Mouse (Mus musculus) A20 (cell line): ENCODE data around the gene Tmem14c.

ENCODE experiments used
- DNase-seq: peaks from one replicate; pipeline ENCODE4 v3.0.0-alpha.2; 2011; ENCODE audit warnings: low read depth, low spot score

Gene Tmem14c

DNA sequence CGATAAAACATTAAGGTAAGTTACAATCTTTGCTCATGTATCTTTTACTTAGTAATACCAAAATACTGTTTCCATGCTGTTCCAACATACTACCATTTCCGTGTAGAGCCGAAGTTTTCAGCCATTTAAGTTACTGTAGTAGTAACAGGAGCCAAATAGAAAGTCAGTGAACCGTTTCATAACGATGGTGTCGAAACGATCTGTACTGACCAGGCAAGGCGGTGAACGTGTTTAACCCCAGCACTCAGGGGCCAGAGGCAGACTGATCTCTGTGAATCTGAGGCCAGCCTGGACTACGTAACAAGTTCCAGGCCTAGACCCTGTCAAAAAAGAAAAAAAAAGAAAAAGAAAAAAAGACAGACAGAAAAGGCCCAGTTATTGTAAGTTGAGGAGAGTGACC is 7.8 kb upstream of the Tmem14c start:
- no peak for DNase-seq

DNA sequence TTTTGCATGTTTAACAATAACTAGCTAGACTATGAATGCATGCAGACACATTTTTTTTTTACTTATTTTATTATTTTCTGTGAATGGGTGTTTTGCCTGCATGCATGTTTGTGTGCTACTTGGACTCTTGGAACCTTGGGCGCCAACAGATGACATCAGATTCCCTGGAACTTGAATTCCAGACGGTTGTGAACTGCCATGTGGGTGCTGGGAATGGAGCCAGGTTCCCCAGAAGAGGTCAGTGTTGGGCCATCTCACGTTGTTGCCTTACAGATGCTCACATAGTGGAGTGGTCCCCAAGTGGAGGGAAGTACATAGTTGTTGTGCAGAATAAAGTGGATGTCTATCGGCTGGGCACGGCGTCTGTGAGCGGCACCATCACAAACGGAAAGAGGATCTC is 7.1 kb upstream of the Tmem14c start:
- DNase-seq: no peak

DNA sequence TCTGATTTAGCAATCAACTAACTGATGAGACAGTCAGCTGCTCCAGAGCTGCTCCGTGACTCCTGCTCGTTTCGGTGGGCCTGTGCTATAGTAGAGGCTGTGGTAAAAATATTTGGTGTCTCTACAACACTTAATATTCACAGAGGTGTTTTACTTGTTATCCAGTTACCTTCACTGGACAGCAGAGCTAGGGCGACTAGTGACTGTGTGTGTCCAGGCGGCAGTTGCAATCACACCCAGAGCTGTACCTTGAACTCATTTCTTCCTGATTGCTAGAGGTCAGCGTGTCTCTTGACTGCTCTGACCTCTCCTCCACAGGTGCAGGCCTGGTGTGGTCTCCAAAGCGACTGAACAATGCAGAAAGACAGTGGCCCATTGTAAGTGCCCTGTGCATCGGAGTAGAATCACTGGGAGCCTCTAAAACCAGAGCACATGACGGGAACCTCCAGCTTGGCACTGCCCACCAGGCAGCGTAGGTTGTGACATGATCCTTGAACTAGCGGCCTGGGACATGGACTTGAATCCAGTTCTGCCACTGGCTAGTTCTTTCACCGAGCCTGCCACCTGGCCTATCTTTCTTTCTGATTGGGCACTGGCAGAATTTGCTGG is 809 bp downstream of the Tmem14c start:
- no peak for DNase-seq

DNA sequence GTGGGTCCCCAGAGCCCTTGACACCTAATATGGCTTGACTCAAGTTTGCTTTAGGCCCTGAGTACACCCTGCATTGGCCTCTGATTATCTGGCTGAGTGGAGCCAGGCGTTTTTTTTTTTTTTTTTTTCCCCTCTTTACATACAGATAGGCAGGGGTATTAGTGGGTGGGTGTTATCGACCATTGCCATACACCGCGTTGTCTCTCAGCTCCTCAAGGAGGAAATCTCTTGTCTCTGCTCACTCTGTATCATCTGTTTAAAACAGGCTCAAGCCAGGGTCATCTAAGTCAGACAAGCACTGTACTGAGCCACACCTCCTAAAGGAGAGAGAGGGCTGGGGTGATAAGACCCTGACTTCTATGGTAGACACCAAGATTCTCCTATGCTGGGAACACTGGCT is 1.7 kb downstream of the Tmem14c start:
- no peak for DNase-seq

DNA sequence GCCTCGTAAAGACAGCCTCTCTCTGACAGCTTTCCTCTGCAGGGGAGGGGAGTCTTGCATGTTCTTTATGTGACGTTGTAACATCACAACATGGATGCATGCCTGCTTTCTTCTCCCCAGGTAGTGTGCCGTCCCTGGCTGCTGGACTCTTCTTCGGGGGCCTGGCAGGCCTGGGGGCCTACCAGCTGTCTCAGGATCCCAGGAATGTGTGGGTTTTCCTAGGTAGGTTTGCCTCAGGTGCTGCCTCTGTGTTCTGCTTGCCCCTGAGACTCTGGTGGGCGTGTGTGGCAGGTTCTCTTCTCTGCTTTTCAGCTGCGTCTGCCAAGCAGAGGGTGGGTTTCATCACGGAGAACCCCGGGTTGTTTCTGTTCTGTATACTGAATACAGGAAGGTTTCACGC is 2.1 kb downstream of the Tmem14c start:
- DNase-seq: no peak

DNA sequence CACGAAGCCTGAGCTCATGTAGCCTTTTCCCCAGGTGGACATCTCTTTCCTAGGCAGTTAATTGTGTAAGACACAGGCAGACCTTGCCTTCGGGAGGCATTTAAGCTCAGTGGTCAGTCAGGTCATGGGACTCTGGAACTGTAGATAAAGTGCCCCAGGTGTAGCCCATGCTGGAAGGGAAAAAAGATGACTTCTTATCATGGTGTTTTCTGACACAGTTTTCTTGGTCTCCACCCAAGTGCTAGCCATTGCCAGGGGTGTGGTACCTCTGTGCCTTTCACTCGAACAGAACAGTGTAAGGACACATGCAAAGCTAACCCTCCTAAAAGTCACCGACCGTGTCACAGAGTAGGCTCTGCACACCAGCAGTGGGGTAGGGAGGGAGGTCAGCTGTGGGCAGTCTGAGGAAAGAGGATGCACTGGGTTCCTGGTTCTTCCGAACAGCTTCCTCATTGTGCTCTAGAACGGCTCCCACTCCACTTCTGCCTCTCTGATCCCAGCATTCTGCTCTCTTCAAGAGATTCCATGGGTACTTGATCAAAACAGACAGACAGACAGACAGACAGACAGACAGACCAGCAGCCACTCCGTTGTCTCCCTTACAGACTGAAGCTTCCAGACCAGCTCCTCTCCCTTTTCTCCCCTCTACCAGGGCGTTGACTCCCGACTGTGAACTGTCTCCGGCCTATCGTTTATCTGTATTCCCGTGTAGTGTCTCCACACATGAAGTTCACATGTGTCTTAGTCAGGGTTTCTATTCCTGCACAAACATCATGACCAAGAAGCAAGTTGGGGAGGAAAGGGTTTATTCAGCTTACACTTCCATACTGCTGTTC is 2.9 kb downstream of the Tmem14c start:
- DNase-seq: no peak

DNA sequence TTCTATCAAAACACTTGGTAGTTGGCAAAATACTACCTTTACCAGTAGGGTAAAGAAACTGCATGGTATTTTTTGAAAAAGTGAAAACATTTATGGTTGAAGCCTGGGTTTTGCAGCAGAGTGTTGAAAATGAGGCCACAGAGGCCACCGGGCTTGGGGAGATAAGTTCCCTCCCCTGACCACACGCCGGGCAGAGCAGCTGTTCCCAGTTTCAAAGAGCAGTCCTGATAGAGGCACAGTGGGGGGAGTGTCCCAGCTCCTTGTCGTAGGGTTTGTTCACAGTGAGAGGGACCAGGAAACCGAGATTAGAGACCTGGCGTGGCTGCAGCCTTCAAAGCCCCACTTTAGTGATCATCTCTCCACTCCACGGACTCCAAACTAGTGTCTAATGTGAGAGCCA is 4.4 kb downstream of the Tmem14c start:
- DNase-seq: no peak

DNA sequence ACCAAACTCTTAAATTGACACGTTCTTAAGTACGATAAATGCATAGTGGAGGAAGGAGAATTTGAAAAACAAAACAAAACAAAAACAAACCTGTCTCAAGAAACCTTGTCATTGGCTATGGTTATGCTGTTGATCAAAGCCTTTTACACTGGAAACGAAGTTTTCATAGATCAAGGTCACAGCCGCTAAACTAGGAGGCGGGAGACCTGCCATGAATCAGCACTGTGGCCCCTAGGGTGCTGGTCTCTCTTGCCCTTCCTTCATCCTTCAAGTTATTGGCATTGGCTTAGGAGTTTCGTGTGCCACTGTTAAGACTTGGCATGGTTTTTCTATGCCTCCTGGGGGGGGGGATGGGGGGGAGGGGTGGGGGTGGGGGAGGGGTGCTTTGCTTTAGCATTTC is 5.5 kb downstream of the Tmem14c start:
- no peak for DNase-seq

DNA sequence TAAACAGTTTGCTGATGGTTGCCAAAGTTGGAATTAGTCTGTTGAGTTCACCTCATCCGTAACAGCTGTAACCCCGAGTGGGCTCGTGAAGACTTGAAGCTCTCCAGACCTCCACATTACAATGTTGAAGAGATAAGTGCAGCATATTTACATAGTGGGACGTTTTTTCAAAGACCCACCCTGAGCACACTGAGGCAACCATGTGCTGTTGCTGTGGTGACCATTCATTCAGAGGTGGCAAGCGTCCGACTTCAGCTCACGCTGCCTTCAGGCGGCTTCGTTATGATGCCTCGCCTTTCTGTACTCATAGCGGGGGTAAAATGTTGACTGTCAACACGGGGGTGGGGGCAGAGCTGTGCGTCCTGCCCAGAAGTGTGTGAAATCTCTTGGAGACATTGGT is 6.0 kb downstream of the Tmem14c start:
- DNase-seq: no peak

DNA sequence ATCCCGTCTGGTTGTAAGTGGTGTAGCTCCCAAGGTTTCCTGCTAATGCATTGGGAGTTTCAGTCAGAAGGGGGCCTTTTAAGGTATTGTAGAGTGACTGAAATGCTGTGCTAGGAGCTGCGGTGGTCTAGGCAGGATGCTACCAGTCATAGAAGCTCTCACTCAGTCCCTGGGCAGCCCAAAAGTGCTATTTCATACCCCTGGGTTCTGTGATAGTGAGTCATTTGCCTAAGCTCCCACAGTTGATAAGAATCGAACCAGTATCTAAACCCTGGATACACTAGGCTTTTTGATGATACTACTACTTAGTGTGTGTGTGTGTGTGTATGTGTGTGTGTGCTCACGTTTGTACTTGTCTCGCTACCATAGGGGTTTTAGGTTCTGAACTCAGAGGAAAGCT is 14.0 kb downstream of the Tmem14c start:
- no peak for DNase-seq

DNA sequence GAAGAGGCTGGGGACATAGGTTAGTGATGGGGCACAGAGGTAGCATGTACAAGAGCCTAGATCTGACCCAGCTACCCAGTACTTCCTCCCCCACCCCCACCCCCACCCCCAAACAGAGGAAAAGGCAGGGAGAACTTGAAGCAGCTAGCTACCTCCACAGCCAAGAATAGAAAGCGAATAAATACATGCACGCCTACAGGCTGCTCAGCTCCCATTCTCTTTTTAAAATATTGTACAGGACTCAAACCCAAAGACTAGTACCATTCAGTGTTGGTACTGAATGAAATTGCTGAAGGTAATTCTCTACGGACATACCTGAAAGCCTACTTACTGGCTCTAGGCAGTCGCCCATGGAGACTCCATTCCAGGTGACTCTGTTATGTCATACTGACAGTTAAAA is 26.4 kb downstream of the Tmem14c start:
- DNase-seq: no peak

DNA sequence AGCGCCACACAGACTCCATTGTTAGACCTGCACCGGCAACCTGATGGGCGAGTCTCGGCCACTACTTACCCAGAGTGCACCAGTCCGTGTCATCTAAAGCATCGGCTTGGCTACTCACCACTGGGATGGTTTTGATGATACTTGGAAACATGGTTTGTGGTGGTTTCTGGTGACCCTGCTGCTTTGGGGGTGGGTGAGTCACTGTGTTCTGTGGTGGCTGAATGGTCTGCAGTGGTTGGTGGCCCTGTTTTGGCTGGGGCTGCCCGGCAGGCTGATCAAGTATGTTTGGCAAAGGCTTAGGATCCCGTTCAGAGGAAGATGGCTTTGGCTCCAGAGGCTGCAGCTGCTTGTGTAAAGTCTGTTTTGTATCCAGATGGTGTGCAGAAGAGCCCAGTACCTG is 29.8 kb downstream of the Tmem14c start:
- DNase-seq: no peak

DNA sequence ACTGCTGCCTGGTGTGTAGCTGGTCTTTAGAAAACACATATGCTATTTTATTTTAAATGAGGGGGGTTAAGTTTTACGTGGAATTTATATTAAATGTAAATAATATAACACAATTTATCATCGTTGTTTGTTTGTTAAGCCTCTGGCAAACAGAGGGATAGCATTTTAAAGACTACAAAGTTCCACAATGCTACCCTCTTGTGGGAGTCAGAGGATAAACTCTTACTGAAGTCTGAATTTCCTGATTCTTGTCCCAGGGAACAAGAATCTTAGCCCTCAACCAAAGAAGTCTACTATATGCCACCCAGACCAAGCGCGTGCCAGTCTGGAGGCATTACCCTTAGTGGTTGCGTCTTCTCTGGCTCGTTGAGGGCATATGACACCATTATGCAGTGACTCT is 31.2 kb downstream of the Tmem14c start:
- DNase-seq: no peak

DNA sequence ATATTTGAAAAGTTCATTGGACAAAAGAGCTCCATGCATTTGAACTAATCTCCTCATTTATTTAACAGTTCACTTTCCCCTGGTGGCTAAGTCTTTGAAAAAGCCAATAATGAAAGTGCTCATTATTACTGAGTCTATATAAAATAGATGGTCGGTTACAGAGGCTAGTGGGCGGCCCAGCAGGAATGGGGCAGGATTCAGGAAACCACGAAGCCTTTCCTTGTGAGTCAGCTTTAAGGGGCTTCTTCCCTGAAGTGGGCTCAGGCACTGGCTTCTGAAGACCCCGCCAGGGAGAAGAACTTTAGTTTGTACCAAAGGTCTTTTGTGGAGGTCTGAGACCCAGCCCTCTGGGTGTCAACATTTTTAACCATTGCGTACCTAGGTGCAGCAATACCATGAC is 35.9 kb downstream of the Tmem14c start:
- DNase-seq: no peak

DNA sequence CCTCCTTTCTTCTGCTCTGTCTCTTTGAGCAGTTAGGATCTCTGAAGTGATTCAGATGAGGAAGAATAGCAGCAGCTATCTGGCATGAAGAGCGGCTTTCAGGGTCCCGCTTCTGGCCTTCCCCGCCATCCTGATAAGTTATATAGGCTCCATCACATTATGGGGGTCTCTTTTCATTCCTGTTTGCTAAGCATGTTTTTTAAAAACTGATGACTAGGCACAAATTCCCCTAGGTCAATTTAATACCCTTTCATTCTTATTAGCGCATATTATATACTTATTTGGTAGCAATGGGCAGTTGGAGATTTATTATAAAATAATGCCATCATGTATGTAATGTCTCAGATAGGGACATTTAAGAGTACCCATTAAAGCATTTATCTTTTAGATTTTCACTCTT is 51.5 kb downstream of the Tmem14c start:
- DNase-seq: no peak

DNA sequence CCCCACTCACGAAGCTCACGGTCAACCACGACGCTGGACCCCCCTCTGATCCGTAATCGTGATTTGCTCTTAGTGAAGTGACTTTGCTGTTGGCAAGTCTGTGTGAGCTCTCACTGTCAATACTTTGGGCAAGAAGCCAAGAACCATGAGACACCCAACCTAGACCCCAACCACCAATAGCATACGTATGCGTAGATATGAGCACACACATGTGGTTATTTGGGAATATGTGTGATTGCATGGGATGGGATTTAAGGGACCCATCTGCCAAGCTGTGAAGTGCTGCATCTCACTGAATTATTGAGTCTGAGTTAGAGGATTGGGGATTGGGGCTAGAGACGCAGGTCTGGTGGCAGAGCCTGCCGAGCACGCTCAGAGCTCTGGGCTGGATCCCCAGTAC is 55.5 kb downstream of the Tmem14c start:
- DNase-seq: no peak
